Mouse (Mus musculus): ENCODE data around the gene Reep1. TPM values are rescaled to one million over a fixed set of nuclear protein-coding genes. Genes with fewer than 3 reads are reported as not detected.

The Reep1 gene
- polyA plus RNA-seq, 1 experiment from 2014 or later: 3.6 TPM

- peaks cover 14% of the 10 kb centered on the region for H3K4me1 ChIP-seq (replicated peaks)
- WGBS (ENCODE audit: insufficient replicate concordance): 54% methylated on average over 2 of the region's 2 CpGs
- H3K4me3 ChIP-seq (replicated peaks): no peak overlapping the region
- ATAC-seq (ENCODE audit: low read depth): no peak
- no peaks in the 10 kb centered on the region for H3K9me3 ChIP-seq (replicated peaks)
- H3K27ac ChIP-seq: no peak overlapping the region
- H3K4me2 ChIP-seq: no peak overlapping the region
- H3K27me3 ChIP-seq: peaks cover 17% of the 10 kb centered on the region
- H3K9ac ChIP-seq: no peak overlapping the region
- DNase-seq: no peak
- no peaks in the 10 kb centered on the region for H3K36me3 ChIP-seq
Measured at GRCm38 (mm10) chr6:71713532-71713931, 6.2 kb downstream of the Reep1 start.

GRCm38 (mm10) chr6:71715006-71715405, 7.6 kb downstream of the Reep1 start:
- Histone ChIP-seq H3K36me3 (no peaks in the 10 kb centered on the region), H3K9ac (no peak overlapping the region), H3K4me3 (replicated peaks) (no peak overlapping the region), H3K27me3 (peaks cover 2% of the 10 kb centered on the region; the same call in 1 of the 2 replicates), H3K4me2 (no peak overlapping the region), H3K27ac (no peak overlapping the region), H3K4me1 (replicated peaks) (peaks cover 18% of the 10 kb centered on the region), H3K9me3 (replicated peaks) (no peaks in the 10 kb centered on the region)
- ATAC-seq (ENCODE audit: low read depth) (no peak), DNase-seq (no peak)
- 67% methylated on average over 5 of the region's 5 CpGs for WGBS (ENCODE audit: insufficient replicate concordance)

- H3K27me3 ChIP-seq: no peaks in the 10 kb centered on the region
- WGBS (ENCODE audit: insufficient replicate concordance): 86% methylated on average over 5 of the region's 5 CpGs
- no peak overlapping the region for H3K27ac ChIP-seq
- H3K4me2 ChIP-seq: no peak overlapping the region
- no peaks in the 10 kb centered on the region for H3K36me3 ChIP-seq
- peaks cover 18% of the 10 kb centered on the region for H3K4me1 ChIP-seq (replicated peaks)
- DNase-seq: no peak
- ATAC-seq (ENCODE audit: low read depth): no peak
- no peaks in the 10 kb centered on the region for H3K9me3 ChIP-seq (replicated peaks)
- H3K9ac ChIP-seq: no peak overlapping the region
- no peak overlapping the region for H3K4me3 ChIP-seq (replicated peaks)
Measured at GRCm38 (mm10) chr6:71716434-71716833, 9.1 kb downstream of the Reep1 start.

GRCm38 (mm10) chr6:71718322-71718721, 11.0 kb downstream of the Reep1 start:
- Histone ChIP-seq H3K4me3 (replicated peaks) (no peak overlapping the region), H3K4me2 (no peak overlapping the region), H3K4me1 (replicated peaks) (peaks cover 18% of the 10 kb centered on the region), H3K27me3 (no peaks in the 10 kb centered on the region), H3K36me3 (no peaks in the 10 kb centered on the region), H3K27ac (no peak overlapping the region), H3K9ac (no peak overlapping the region), H3K9me3 (replicated peaks) (no peaks in the 10 kb centered on the region)
- 38% methylated on average over 2 of the region's 2 CpGs for WGBS (ENCODE audit: insufficient replicate concordance)
- ATAC-seq (ENCODE audit: low read depth): peak; percentile 60; the same call in 1 of the 2 replicates
- peak; percentile 23 for DNase-seq

- WGBS (ENCODE audit: insufficient replicate concordance): 22% methylated on average over 4 of the region's 4 CpGs
- peaks cover 18% of the 10 kb centered on the region for H3K4me1 ChIP-seq (replicated peaks)
- H3K27me3 ChIP-seq: no peaks in the 10 kb centered on the region
- H3K9me3 ChIP-seq (replicated peaks): no peaks in the 10 kb centered on the region
- no peaks in the 10 kb centered on the region for H3K36me3 ChIP-seq
- H3K27ac ChIP-seq: no peak overlapping the region
- ATAC-seq (ENCODE audit: low read depth) (peak; percentile 60; the same call in 1 of the 2 replicates), DNase-seq (no peak)
- no peak overlapping the region for H3K9ac ChIP-seq
- no peak overlapping the region for H3K4me2 ChIP-seq
- no peak overlapping the region for H3K4me3 ChIP-seq (replicated peaks)
Measured at GRCm38 (mm10) chr6:71719302-71719701, 11.9 kb downstream of the Reep1 start.

- ATAC-seq (ENCODE audit: low read depth): no peak
Measured at GRCm38 (mm10) chr6:71722988-71723387, 15.6 kb downstream of the Reep1 start.

GRCm38 (mm10) chr6:71723555-71723954, 16.2 kb downstream of the Reep1 start:
- WGBS (ENCODE audit: insufficient replicate concordance): 55% methylated on average over 4 of the region's 4 CpGs
- Histone ChIP-seq H3K27ac (no peak overlapping the region), H3K36me3 (no peaks in the 10 kb centered on the region), H3K9ac (no peak overlapping the region), H3K27me3 (no peaks in the 10 kb centered on the region), H3K4me2 (no peak overlapping the region), H3K9me3 (replicated peaks) (no peaks in the 10 kb centered on the region), H3K4me1 (replicated peaks) (peaks cover 7% of the 10 kb centered on the region), H3K4me3 (replicated peaks) (no peak overlapping the region)
- ATAC-seq (ENCODE audit: low read depth) (no peak), DNase-seq (no peak)

More at GRCm38 (mm10) chr6:71722988-71723387, 15.6 kb downstream of the Reep1 start:
- Histone ChIP-seq H3K4me2 (no peak overlapping the region), H3K9me3 (replicated peaks) (no peaks in the 10 kb centered on the region), H3K27me3 (no peaks in the 10 kb centered on the region), H3K4me1 (replicated peaks) (peaks cover 13% of the 10 kb centered on the region), H3K27ac (no peak overlapping the region), H3K9ac (no peak overlapping the region), H3K4me3 (replicated peaks) (no peak overlapping the region), H3K36me3 (no peaks in the 10 kb centered on the region)
- DNase-seq: no peak
- 45% methylated on average over 2 of the region's 2 CpGs for WGBS (ENCODE audit: insufficient replicate concordance)

- Histone ChIP-seq H3K9ac (no peak overlapping the region), H3K27me3 (no peaks in the 10 kb centered on the region), H3K4me3 (replicated peaks) (no peak overlapping the region), H3K27ac (no peak overlapping the region), H3K4me1 (replicated peaks) (no peaks in the 10 kb centered on the region), H3K36me3 (no peaks in the 10 kb centered on the region), H3K9me3 (replicated peaks) (no peaks in the 10 kb centered on the region), H3K4me2 (no peak overlapping the region)
- ATAC-seq (ENCODE audit: low read depth): no peak
- 78% methylated on average over 7 of the region's 7 CpGs for WGBS (ENCODE audit: insufficient replicate concordance)
- DNase-seq: no peak
Measured at GRCm38 (mm10) chr6:71726710-71727109, 19.3 kb downstream of the Reep1 start.

GRCm38 (mm10) chr6:71728306-71728705, 20.9 kb downstream of the Reep1 start:
- no peaks in the 10 kb centered on the region for H3K36me3 ChIP-seq
- H3K9ac ChIP-seq: no peak overlapping the region
- no peak overlapping the region for H3K4me2 ChIP-seq
- ATAC-seq (ENCODE audit: low read depth): no peak
- 76% methylated on average over 3 of the region's 3 CpGs for WGBS (ENCODE audit: insufficient replicate concordance)
- H3K9me3 ChIP-seq (replicated peaks): no peaks in the 10 kb centered on the region
- no peaks in the 10 kb centered on the region for H3K27me3 ChIP-seq
- H3K4me3 ChIP-seq (replicated peaks): no peak overlapping the region
- no peak overlapping the region for H3K27ac ChIP-seq
- DNase-seq: no peak
- no peaks in the 10 kb centered on the region for H3K4me1 ChIP-seq (replicated peaks)

- no peak overlapping the region for H3K4me3 ChIP-seq (replicated peaks)
- 38% methylated on average over 4 of the region's 4 CpGs for WGBS (ENCODE audit: insufficient replicate concordance)
- no peaks in the 10 kb centered on the region for H3K9me3 ChIP-seq (replicated peaks)
- H3K36me3 ChIP-seq: no peaks in the 10 kb centered on the region
- 0 out of 2 replicates have a peak, but pooled peaks have one; percentile 41 for ATAC-seq (ENCODE audit: low read depth)
- no peak overlapping the region; the same call in 1 of the 2 replicates for H3K27ac ChIP-seq
- no peak overlapping the region for H3K4me2 ChIP-seq
- no peak for DNase-seq
- H3K9ac ChIP-seq: no peak overlapping the region
- H3K4me1 ChIP-seq (replicated peaks): peaks cover 11% of the 10 kb centered on the region
- no peaks in the 10 kb centered on the region for H3K27me3 ChIP-seq
Measured at GRCm38 (mm10) chr6:71734910-71735599, 27.7 kb downstream of the Reep1 start.

GRCm38 (mm10) chr6:71735600-71736010, 28.2 kb downstream of the Reep1 start:
- no peaks in the 10 kb centered on the region for H3K27me3 ChIP-seq
- no peak for DNase-seq
- no peak overlapping the region for H3K4me3 ChIP-seq (replicated peaks)
- no peaks in the 10 kb centered on the region for H3K9me3 ChIP-seq (replicated peaks)
- ATAC-seq (ENCODE audit: low read depth): peak; percentile 36; the same call in 1 of the 2 replicates
- peak overlapping the region; percentile 29 for H3K27ac ChIP-seq
- WGBS (ENCODE audit: insufficient replicate concordance): 12% methylated on average over 4 of the region's 4 CpGs
- H3K4me1 ChIP-seq (replicated peaks): peaks cover 11% of the 10 kb centered on the region
- no peak overlapping the region for H3K9ac ChIP-seq
- no peak overlapping the region for H3K4me2 ChIP-seq
- H3K36me3 ChIP-seq: no peaks in the 10 kb centered on the region

- H3K4me3 ChIP-seq (replicated peaks): no peak overlapping the region
- peaks cover 11% of the 10 kb centered on the region for H3K4me1 ChIP-seq (replicated peaks)
- peak overlapping the region; percentile 29 for H3K27ac ChIP-seq
- no peaks in the 10 kb centered on the region for H3K9me3 ChIP-seq (replicated peaks)
- no peaks in the 10 kb centered on the region for H3K27me3 ChIP-seq
- 50% methylated on average over 5 of the region's 5 CpGs for WGBS (ENCODE audit: insufficient replicate concordance)
- H3K36me3 ChIP-seq: no peaks in the 10 kb centered on the region
- H3K4me2 ChIP-seq: no peak overlapping the region
- no peak for ATAC-seq (ENCODE audit: low read depth)
- H3K9ac ChIP-seq: no peak overlapping the region
- DNase-seq: no peak
Measured at GRCm38 (mm10) chr6:71736101-71736500, 28.7 kb downstream of the Reep1 start.
